Mouse (Mus musculus) small intestine, adult 2 months (tissue): ENCODE results near the gene Col9a1. TPM values are rescaled to one million over a fixed set of nuclear protein-coding genes. Genes with fewer than 3 reads are reported as not detected.

Experiments used
- H3K27ac ChIP-seq: fragments of 200-500 bp; 2 replicates; pipeline ENCODE4 v1.5.1; 2012; ENCODE audit warnings: low read depth, low read length, control low read depth, inconsistent platforms; ENCODE audit not compliant: insufficient read depth
- H3K27me3 ChIP-seq: fragments of 200-500 bp; 2 replicates; pipeline ENCODE4 v1.6.1; 2012; ENCODE audit warnings: mild to moderate bottlenecking, moderate library complexity, low read length, inconsistent platforms; ENCODE audit not compliant: control insufficient read depth, insufficient read depth
- H3K36me3 ChIP-seq: fragments of 200-500 bp; 2 replicates; pipeline ENCODE4 v1.6.1; 2012; ENCODE audit warnings: mild to moderate bottlenecking, low read length, control low read depth, inconsistent platforms; ENCODE audit not compliant: control insufficient read depth, insufficient read depth
- H3K4me1 ChIP-seq: fragments of 200-500 bp; 2 replicates; pipeline ENCODE4 v1.6.1; 2012; ENCODE audit warnings: low read length, inconsistent platforms, mixed read lengths; ENCODE audit not compliant: control insufficient read depth, insufficient read depth, insufficient read length
- H3K4me3 ChIP-seq: fragments of 200-500 bp; 2 replicates; pipeline ENCODE4 v1.5.1; 2012; ENCODE audit warnings: low read depth, mild to moderate bottlenecking, control low read depth, inconsistent platforms, low read length, moderate library complexity
- CTCF ChIP-seq: fragments of 200-500 bp; IDR thresholded peaks from 2 replicates; pipeline ENCODE4 v1.5.1; 2012; ENCODE audit warnings: low read depth, mild to moderate bottlenecking, control low read depth, inconsistent platforms, low read length, moderate library complexity, mixed read lengths; ENCODE audit not compliant: insufficient replicate concordance, insufficient read length; ENCODE audit errors: extremely low read depth
- POLR2A ChIP-seq: fragments of 200-500 bp; IDR thresholded peaks from 2 replicates; pipeline ENCODE4 v1.6.1; 2012; ENCODE audit warnings: low read depth, mild to moderate bottlenecking, control low read depth, inconsistent platforms, low read length, moderate library complexity
- WGBS: fragments of 180-500 bp; shearing (Covaris S2); methylation state at CpG from one replicate; pipeline ENCODE4 v1.1.7; 2018; 5-methylcytosine and 5-hydroxymethylcytosine counted together
- polyA plus RNA-seq: library from polyadenylated mRNA; depleted of rRNA; stranded (reverse); fragments of >200 nt; gene quantifications from 2 replicates; pipeline ENCODE4 v1.2.3, GENCODE M21; 2012

The Col9a1 gene
- polyA plus RNA-seq, 1 experiment = not detected

DNA sequence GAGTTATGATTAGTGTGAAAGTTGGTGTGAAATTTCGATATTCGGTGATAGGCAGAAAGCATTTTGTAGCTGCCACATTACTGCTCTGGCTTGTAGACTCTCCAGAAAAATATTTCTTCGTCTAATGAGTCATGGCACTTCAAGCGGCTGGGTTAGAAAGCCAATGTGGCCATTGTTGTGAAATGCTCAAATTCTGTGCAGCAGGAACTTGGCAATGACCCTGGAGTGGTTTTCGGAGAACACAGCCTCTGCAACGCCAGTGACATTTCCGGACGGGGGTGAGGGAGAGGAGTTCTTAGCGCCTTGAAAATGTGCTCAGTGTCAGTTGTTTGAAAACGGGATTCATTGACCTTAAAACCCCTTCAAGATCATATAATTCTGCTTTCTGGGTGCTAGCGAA, 9.6 kb downstream of the Col9a1 start:
- Histone ChIP-seq H3K27ac (no peak overlapping the region), H3K4me3 (no peak overlapping the region), H3K36me3 (no peaks in the 10 kb centered on the region), H3K27me3 (no peaks in the 10 kb centered on the region), H3K4me1 (no peaks in the 10 kb centered on the region)
- TF ChIP-seq POLR2A (no peak), CTCF (no peak)
- WGBS = 79% methylated on average over 11 of the region's 11 CpGs

DNA sequence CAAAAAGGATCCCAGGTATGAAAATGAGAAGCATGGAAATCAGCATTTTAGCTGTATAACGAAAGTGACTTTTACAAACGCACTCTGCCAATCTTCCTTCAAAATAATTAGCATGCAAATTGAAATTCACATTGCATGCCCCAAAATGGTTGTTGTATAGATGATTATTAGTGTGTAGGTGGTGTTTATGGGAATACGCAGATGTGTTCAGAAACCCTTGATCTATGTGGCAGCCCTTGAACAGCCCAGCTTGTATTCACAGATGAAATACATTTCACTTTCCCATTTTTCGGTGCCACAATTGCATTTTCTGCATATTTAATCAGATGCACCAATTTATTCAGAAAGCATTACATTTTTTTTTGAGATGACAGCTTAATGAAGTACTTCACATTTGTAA, 14.3 kb downstream of the Col9a1 start:
- no peaks in the 10 kb centered on the region for H3K4me1 ChIP-seq
- H3K27ac ChIP-seq = no peak overlapping the region
- no peaks in the 10 kb centered on the region for H3K27me3 ChIP-seq
- H3K36me3 ChIP-seq = no peaks in the 10 kb centered on the region
- TF ChIP-seq POLR2A (no peak), CTCF (no peak)
- 93% methylated on average over 4 of the region's 4 CpGs for WGBS
- no peak overlapping the region for H3K4me3 ChIP-seq

DNA sequence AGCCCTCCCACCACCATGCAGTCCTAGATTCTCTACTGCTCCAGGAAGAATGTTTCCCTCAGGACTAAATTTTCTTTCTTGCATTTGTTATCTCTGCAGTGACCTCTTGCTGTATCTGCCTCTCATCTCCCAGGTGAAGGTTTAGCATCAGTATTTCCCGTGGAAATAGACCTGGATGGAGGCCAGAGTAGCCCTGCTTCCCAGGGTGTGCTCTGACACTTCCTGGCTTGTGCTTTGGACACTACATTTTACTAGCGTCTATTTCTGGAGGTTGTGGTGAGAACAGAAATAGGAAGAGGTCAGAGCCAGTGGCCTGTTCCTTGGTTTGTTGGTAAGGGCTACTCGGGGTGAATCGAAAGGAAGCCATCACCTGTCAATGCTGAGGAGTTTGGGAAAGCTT, 16.7 kb downstream of the Col9a1 start:
- Histone ChIP-seq H3K27me3 (no peaks in the 10 kb centered on the region), H3K4me1 (no peaks in the 10 kb centered on the region), H3K27ac (no peak overlapping the region), H3K4me3 (no peak overlapping the region), H3K36me3 (no peaks in the 10 kb centered on the region)
- TF ChIP-seq CTCF (no peak), POLR2A (no peak)
- WGBS = 49% methylated on average over 4 of the region's 4 CpGs

DNA sequence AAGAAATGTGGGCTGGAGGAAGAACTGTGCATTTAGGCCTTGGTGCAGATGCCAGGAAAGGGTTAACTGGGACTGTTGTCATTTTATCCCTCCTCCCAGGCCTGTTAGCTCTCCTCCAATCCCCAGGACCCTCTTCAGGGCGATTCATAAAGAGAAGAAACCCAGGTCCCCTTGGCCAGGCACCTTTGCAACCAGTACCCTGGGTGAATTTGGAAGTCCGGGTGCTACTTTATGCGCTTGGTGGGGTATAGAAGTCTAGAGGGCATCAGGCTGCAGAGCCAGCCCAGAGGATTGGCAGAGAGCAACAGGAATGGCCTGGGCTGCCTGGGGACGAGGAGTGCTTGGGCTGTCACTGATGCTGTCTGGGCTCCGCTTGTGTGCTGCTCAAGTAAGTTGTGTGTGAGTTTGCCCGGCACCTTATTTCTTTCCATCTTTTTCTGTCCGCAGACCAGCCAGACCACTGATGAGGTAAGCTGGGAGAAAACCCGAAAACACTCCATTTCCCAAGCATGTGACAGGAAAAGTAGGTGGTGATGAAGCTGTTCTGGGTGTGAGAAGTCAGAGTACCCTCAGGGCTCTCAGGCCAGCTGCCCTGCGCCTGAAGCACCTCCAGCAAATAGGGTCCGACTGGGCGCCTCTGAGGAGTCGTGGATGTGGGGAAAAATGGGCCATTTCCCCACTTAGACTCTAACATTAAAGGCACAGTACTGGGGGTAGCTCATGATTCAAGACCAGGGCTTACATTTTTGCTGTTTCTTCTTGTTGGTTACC, 17.8 kb downstream of the Col9a1 start:
- Histone ChIP-seq H3K4me3 (no peak overlapping the region), H3K27me3 (no peaks in the 10 kb centered on the region), H3K36me3 (no peaks in the 10 kb centered on the region), H3K4me1 (no peaks in the 10 kb centered on the region), H3K27ac (no peak overlapping the region)
- TF ChIP-seq POLR2A (no peak), CTCF (no peak)
- 61% methylated on average over 12 of the region's 12 CpGs for whole genome bisulfite sequencing

DNA sequence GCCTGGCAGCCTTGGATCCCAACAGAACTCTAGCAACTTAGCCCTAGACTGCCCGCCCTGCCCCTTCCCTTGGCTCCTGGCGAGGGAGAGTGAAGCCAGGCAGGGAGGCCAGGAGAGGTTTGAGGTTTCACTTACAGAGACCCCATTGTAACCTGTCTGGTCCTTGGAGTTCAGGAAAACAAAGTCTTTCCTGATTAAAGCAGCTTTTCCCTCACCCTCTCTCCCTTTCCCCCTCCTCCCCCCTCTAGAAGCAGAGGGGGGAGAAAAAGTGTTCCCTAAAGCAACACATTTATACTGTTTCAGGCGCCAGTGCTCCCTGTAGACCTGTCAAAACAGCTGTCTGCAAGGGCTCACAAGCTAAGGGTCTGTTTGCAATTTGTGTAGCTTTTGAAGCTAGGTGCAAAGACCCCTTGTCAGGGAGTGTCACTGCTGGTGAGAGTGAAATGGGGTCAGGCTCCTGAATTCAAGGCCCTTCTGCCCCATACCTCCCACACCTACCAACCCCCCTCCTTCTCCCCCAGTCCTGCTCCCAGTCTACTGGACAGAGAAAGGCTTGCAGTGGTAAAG, 18.6 kb downstream of the Col9a1 start:
- H3K4me1 ChIP-seq = no peaks in the 10 kb centered on the region
- H3K4me3 ChIP-seq = no peak overlapping the region
- TF ChIP-seq POLR2A = no peak
- TF ChIP-seq CTCF = no peak
- H3K27me3 ChIP-seq = no peaks in the 10 kb centered on the region
- 53% methylated on average over 3 of the region's 3 CpGs for WGBS
- H3K27ac ChIP-seq = no peak overlapping the region
- no peaks in the 10 kb centered on the region for H3K36me3 ChIP-seq

GRCm38 (mm10) chr1:24211621-24212385, 34.4 kb downstream of the Col9a1 start:
- Histone ChIP-seq H3K4me3 (no peak overlapping the region), H3K4me1 (no peaks in the 10 kb centered on the region), H3K36me3 (no peaks in the 10 kb centered on the region), H3K27me3 (no peaks in the 10 kb centered on the region), H3K27ac (no peak overlapping the region)
- WGBS = 70% methylated on average over 9 of the region's 9 CpGs
- TF ChIP-seq POLR2A (no peak), CTCF (no peak)

GRCm38 (mm10) chr1:24219041-24219440, 41.6 kb downstream of the Col9a1 start:
- H3K27ac ChIP-seq = no peak overlapping the region
- H3K36me3 ChIP-seq = no peaks in the 10 kb centered on the region
- TF ChIP-seq POLR2A = no peak
- no peak for TF ChIP-seq CTCF
- no peak overlapping the region for H3K4me3 ChIP-seq
- 43% methylated on average over 6 of the region's 6 CpGs for WGBS
- no peaks in the 10 kb centered on the region for H3K27me3 ChIP-seq
- H3K4me1 ChIP-seq = no peaks in the 10 kb centered on the region
